Mouse (Mus musculus) MN1 (cell line): ENCODE results near the gene Gm20695.

Source experiments
- DNase-seq: peaks from one replicate; pipeline ENCODE4 v3.0.0-alpha.2; 2016; ENCODE audit warnings: low spot score

Gene Gm20695

GRCm38 (mm10) chr16:3895173-3895792 lies 10.8 kb downstream of the Gm20695 start:
- no peak for DNase-seq

GRCm38 (mm10) chr16:3896046-3896445 lies 11.6 kb downstream of the Gm20695 start:
- DNase-seq: no peak

DNA sequence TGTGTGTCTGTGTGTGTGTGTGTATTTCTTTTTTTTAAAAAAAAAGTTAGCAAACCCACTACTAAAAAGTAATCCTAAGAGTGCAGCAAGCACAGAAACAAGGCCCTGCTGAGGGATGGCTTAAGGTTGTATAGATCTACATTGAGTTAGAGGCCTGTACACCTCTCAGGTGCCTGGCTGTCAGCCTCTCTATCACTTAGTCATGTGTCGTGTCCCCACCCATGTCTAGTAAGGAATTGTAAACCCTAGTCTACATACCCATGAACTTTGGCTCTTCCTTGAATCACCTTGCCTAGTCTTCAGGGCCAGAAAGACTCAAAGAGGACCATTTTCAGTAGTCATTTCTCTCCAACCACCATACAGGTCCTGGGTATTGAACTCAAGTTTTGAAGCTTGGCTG lies 12.1 kb downstream of the Gm20695 start:
- DNase-seq: no peak

- no peak for DNase-seq
Measured at GRCm38 (mm10) chr16:3907471-3907870, 23.0 kb downstream of the Gm20695 start.

- DNase-seq: peak; percentile 96
Measured at GRCm38 (mm10) chr16:3908537-3909111, 24.2 kb downstream of the Gm20695 start, which contains the start of the genes 1700037C18Rik and Cluap1. 1700037C18Rik (minus strand) TSS chr16:3908689. Cluap1 (plus strand) TSS chr16:3908801.

DNA sequence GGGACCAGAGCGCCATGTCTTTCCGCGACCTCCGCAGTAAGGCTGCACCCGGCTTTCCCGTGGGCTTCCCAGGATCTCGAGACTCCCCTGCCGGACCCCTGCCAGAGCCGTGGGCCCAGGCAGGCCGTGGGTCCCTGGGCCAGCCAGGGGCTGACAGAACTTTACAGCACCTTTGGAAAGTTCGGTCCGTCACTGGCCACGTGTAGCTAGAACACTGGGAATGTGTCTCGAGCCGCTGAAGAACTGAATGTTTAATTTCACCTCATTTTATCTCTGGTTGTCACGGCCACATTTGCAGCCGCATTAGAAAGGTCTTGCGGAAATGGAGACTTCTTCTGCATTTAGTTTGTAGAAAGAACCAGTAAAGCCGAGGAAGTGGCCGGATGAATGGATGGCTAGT lies 24.7 kb downstream of the Gm20695 start:
- DNase-seq: no peak

GRCm38 (mm10) chr16:3920756-3921155 lies 36.3 kb downstream of the Gm20695 start:
- no peak for DNase-seq

DNA sequence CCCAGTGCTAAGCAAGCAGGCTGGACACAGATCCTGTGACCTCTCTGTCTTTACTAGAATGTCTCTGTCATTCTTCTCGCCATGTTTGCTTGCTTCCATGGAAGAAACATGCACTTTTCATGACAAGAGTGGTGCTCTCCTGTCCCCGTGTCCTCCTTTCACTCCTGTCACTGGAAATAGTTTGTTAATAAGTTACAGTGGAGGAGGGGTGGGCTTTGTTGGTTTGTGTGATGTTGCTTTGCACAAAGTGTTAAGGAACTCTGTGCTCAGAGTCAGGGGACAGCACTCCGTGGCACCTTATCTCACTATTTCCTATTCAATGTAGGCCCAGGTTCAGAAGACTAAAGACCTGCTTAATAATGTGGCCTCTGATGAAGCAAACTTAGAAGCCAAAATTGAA lies 39.1 kb downstream of the Gm20695 start:
- no peak for DNase-seq

- DNase-seq: no peak
Measured at GRCm38 (mm10) chr16:3923966-3924365, 39.5 kb downstream of the Gm20695 start.

- DNase-seq: no peak
Measured at GRCm38 (mm10) chr16:3928582-3928981, 44.1 kb downstream of the Gm20695 start.

- no peak for DNase-seq
Measured at GRCm38 (mm10) chr16:3929151-3929550, 44.7 kb downstream of the Gm20695 start.

GRCm38 (mm10) chr16:3933536-3933935 lies 49.1 kb downstream of the Gm20695 start:
- DNase-seq: no peak

DNA sequence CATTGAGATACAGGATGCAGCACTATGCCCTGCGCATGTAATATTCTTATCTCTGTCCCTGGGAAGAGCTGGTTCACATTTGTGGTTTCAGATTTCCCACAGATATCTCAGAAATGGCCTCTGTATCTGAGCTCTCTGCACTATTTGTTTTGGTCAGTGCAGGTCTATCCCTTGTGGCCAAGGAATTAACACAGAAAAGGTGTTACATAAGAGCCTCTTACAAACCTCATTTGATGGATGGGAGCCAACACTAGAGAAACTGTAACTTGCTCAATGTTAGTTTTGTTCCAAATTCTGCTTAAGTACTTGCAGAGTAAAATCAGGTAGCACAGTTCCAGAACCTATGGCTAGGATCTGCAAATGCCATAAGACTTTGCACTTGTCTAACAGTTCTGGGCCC lies 49.6 kb downstream of the Gm20695 start:
- DNase-seq: no peak

- DNase-seq: no peak
Measured at GRCm38 (mm10) chr16:3934701-3935100, 50.3 kb downstream of the Gm20695 start.

DNA sequence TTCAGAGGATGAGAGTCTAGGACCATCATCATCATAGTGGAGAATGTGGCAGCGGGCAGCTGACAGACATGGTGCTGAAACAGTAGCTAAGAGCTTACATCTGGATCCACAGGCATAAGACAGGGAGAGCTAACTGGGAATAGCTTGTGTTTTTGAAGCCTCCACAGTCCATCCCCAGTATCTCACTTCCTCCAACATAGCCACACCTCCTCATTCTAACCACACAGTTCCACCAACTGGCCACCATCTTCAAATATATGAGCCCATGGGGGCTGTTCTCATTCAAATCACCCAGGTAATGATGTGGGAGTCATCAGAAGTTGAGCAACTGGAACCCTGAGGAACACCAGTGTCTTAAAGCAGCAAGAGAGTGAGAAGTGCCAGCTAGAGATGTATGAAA lies 66.7 kb downstream of the Gm20695 start:
- DNase-seq: no peak

GRCm38 (mm10) chr16:3956369-3956768 lies 71.9 kb downstream of the Gm20695 start:
- no peak for DNase-seq

- no peak for DNase-seq
Measured at GRCm38 (mm10) chr16:3959261-3959660, 74.8 kb downstream of the Gm20695 start.

- DNase-seq: no peak
Measured at GRCm38 (mm10) chr16:3964990-3965389, 80.5 kb downstream of the Gm20695 start.

DNA sequence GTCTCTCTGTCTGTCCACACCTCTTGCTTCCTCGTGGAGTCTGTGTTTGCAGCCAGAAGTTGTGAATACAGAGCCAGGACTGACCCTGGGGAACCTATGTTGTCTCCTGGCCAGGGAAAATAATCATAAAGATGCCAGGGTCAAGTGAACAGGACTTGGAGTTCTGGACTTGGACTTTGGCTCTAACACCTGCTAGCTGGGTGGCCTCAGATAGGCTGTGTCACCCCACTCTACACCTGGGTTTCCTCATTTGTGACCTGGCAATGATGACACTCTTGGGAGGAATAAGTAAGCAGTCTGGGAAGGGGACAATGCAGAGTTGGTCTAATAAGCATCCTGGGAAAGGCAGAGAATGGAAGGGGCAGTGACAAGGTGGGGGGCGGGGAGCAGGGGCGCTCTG lies 81.1 kb downstream of the Gm20695 start:
- DNase-seq: no peak
